Mouse (Mus musculus) retina, postnatal 7 days (tissue): ENCODE measurements at regions not wholly inside any gene's neighbourhood (a gene's known extent, or its start where the extent isn't known, plus 50 kb on each side); places are given as distances from the start of the nearest gene placed in this dataset.
A peak's percentile ranks its signal among the peaks of the same experiment; 100 is the strongest.
"Not testable (repeated sequence)": the region's sequence is repeated elsewhere in the genome, so short reads cannot be mapped to it uniquely, and the experiment has no call there.

Experiments used
- DNase-seq: peaks from one replicate; pipeline ENCODE4 v3.0.0-alpha.2; 2012; ENCODE audit warnings: low read depth, low spot score

DNA sequence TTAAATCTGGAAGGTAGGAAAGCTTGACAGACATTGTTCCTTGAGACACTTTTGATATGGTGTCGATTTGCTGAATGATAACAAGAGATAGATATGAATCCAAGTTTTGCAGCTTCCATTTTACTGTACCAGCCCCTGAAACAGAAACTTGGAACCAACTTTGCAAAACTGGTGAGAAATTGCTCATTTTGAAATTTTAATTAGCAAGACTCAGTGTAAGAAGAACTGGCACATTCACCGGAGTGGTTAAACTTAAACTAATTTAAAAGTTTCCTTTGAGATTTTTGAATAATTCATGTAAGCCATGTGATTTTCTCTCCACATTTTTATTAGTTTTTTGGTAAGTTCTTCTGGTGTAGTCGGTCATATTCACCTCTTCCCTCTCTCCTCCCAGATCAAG lies 85.3 kb downstream of the Slitrk1 start:
- DNase-seq: no peak

DNA sequence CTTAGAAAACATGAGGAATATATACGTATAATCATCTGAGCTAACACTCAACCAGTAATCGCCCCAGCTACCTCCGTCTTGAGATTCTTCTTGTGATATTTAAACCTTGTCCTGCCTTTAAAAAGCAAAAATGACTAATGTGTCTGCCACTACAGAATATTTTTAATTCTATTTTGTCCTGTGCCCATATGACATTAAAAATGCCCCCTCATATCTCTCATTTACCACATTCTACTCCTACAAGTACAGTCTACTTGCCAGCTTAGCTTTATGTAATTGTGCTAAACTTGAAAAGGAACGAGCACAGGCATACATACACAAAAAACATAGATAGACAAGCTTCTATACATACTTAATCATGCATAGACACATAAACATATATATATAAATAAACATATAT lies 92.4 kb downstream of the Slitrk1 start:
- DNase-seq: no peak

DNA sequence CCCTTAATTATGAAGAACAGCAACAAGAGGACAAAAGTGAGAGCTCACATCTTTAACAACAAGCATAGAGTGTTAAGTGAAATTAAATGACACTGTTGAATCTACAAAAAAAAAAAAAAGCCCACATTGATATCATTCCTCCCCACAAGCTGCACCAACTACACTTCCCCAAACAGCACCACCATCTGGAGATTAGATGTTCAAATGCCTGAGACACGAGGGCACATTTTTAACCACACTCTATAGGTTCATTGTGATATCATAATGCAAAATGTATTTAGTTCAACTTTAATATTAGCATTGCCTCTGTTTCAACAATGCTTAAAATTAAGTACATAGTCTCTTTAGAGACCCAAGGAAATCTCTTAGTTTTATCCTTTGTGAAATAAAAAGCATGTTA lies 94.6 kb downstream of the Slitrk1 start:
- DNase-seq: no peak

DNA sequence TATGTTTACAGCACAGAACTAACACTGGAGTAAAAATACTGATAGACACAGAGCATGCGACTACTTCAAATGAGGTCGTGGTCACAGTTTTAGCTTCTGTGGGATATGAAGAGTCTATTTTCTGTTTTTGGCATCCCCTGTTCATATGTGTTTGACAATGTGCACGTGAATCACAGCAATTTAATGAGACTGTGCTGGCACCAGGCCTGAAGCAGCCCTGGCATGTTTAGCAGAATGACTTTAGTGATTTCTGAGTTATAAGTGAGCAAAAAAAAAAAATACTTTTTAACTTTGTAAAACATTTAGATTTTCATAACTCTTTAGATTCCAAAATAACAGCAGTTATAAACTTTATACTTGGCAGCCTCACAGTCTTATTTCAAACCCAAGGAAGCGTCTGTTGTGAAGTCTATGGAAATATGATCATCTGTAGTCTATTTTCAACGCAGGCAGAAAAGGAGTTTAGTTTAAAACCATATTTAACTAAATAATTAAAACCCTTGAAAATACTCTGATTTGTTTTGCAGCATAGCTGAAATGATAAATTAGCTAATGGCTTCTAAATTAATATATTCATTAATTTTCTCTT lies 108.5 kb downstream of the Slitrk1 start:
- no peak for DNase-seq

- no peak for DNase-seq
Measured at GRCm38 (mm10) chr14:108798884-108799283, 115.1 kb downstream of the Slitrk1 start.

DNA sequence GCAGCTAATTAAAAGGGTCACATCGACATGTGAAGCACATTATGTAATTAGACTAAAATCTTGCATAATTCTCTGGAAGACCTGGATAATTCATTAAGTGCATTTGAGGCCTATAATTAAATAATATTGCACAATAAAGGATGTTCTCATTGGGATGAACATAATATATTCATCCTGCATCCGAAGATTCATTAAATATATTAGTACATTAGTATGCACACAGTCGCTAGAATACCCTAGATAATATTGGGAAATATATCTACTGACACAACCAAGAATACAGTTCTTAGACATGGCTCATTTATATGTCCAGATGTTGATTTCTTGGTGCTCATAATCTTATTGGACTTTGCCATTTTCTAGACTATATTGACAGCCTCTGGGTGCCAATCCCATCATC lies 121.5 kb downstream of the Slitrk1 start:
- no peak for DNase-seq

GRCm38 (mm10) chr14:108791296-108791695 lies 122.7 kb downstream of the Slitrk1 start:
- DNase-seq: peak; percentile 3

- no peak for DNase-seq
Measured at GRCm38 (mm10) chr14:108748730-108749129, 165.2 kb downstream of the Slitrk1 start.

GRCm38 (mm10) chr14:108711811-108712210 lies 202.1 kb downstream of the Slitrk1 start:
- DNase-seq: no peak

GRCm38 (mm10) chr14:108709101-108709631 lies 204.8 kb downstream of the Slitrk1 start:
- no peak for DNase-seq

DNA sequence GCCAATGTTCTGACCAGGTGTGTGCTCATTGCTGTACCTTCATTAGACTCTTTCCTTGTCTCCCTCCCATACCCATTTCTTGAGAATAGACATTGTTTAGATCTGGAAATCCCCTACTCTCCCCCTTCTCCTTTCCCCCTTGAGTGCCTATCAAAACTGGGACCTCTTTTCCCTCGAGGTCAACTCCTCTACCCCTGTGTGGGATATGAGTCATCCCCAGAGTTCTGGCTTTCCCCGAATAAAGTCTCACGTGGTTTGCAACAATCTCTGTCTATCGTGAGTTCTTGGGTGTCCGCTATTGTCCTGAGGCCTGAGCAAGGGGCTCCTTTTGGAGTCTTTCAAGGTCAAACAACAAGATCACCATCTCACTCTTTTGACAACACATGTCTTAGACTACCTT lies 209.3 kb downstream of the Slitrk1 start:
- DNase-seq: not testable (repeated sequence)

- no peak for DNase-seq
Measured at GRCm38 (mm10) chr14:108664864-108665263, 249.1 kb downstream of the Slitrk1 start.

- no peak for DNase-seq
Measured at GRCm38 (mm10) chr14:108638291-108638690, 275.7 kb downstream of the Slitrk1 start.

- DNase-seq: no peak
Measured at GRCm38 (mm10) chr14:108635266-108635665, 278.7 kb downstream of the Slitrk1 start.

- no peak for DNase-seq
Measured at GRCm38 (mm10) chr14:108610028-108610427, 303.9 kb downstream of the Slitrk1 start.
